Mouse (Mus musculus) CH12.LX (cell line): ENCODE data around the gene Grxcr1. TPM values are rescaled to one million over a fixed set of nuclear protein-coding genes. Genes with fewer than 3 reads are reported as not detected.

Source experiments
- DNase-seq: peaks from one replicate; pipeline ENCODE4 v3.0.0-alpha.2; 2013; ENCODE audit errors: extremely low read depth
- H3K27ac ChIP-seq: 2 replicates; pipeline ENCODE4 v1.5.1; 2012; ENCODE audit warnings: low read depth, mild to moderate bottlenecking, control low read depth, moderate library complexity; ENCODE audit not compliant: insufficient read depth
- H3K27me3 ChIP-seq: replicated peaks from 2 replicates; pipeline ENCODE3; 2012; ENCODE audit warnings: inconsistent platforms
- H3K36me3 ChIP-seq, 2 experiments: replicated peaks in 1 of 2; 2 replicates each; pipeline versions ENCODE3 to v1.6.1; 2012; ENCODE audit warnings: inconsistent platforms in 1 of 2, low read length in 1 of 2, mild to moderate bottlenecking in 1 of 2, mixed read lengths in 1 of 2, moderate library complexity in 1 of 2; ENCODE audit not compliant: control insufficient read depth in 1 of 2, insufficient read depth in 1 of 2
- H3K4me1 ChIP-seq, 2 experiments: 2 replicates each; pipeline ENCODE4 v1.6.1; 2012; ENCODE audit warnings: inconsistent platforms in 1 of 2, moderate library complexity in 1 of 2; ENCODE audit not compliant: insufficient read depth in 2 of 2, control insufficient read depth in 1 of 2
- H3K4me2 ChIP-seq: 2 replicates; pipeline ENCODE4 v1.6.1; 2012; ENCODE audit warnings: low read depth, mild to moderate bottlenecking, control low read depth; ENCODE audit not compliant: poor library complexity, insufficient read depth, severe bottlenecking
- H3K4me3 ChIP-seq, 3 experiments: fragments of 150-350 bp in 1 of 3; sonication (generic) in 1 of 3; replicated peaks in 1 of 3; 2 replicates each; pipeline versions ENCODE3 to v1.5.1; 2011 to 2012; ENCODE audit warnings: low read depth in 2 of 3, low read length in 2 of 3, mild to moderate bottlenecking in 2 of 3, moderate library complexity in 2 of 3, control low read depth in 1 of 3, improper control_type of control experiment in 1 of 3, inconsistent platforms in 1 of 3, mixed read lengths in 1 of 3; ENCODE audit not compliant: poor library complexity in 1 of 3
- H3K79me2 ChIP-seq: replicated peaks from 2 replicates; pipeline ENCODE4 v1.6.1; 2012; ENCODE audit warnings: mild to moderate bottlenecking, moderate library complexity; ENCODE audit not compliant: control insufficient read depth, poor library complexity, insufficient read depth, severe bottlenecking; ENCODE audit errors: extremely low read depth
- H3K9ac ChIP-seq: 2 replicates; pipeline ENCODE4 v1.6.1; 2012; ENCODE audit warnings: low read depth, mild to moderate bottlenecking, control low read depth, moderate library complexity; ENCODE audit not compliant: insufficient read depth
- H3K9me3 ChIP-seq: replicated peaks from 2 replicates; pipeline ENCODE3; 2012; ENCODE audit warnings: low read length, inconsistent platforms, mixed read lengths
- CTCF ChIP-seq, 2 experiments: IDR thresholded peaks in 1 of 2; conservative IDR thresholded peaks in 1 of 2; 2 replicates each; pipeline ENCODE4 v1.5.1; 2011 to 2012; ENCODE audit warnings: low read depth in 2 of 2, low read length in 2 of 2, improper control_type of control experiment in 1 of 2, inconsistent platforms in 1 of 2, mild to moderate bottlenecking in 1 of 2, moderate library complexity in 1 of 2
- ELF1 ChIP-seq: IDR thresholded peaks from 2 replicates; pipeline ENCODE4 v1.6.1; 2014; ENCODE audit warnings: low read depth, mild to moderate bottlenecking, inconsistent platforms, low read length, improper control_type of control experiment
- EP300 ChIP-seq: IDR thresholded peaks from 2 replicates; pipeline ENCODE4 v1.6.1; 2011; ENCODE audit warnings: low read length, improper control_type of control experiment
- GABPA ChIP-seq: IDR thresholded peaks from 2 replicates; pipeline ENCODE4 v1.6.1; 2012; ENCODE audit warnings: low read depth, low read length, improper control_type of control experiment, inconsistent platforms; ENCODE audit not compliant: insufficient replicate concordance
- JUND ChIP-seq: conservative IDR thresholded peaks from 2 replicates; pipeline ENCODE4 v1.6.1; 2011; ENCODE audit warnings: low read depth, low read length, improper control_type of control experiment
- MAX ChIP-seq: IDR thresholded peaks from 2 replicates; pipeline ENCODE4 v1.6.1; 2011; ENCODE audit warnings: low read length, improper control_type of control experiment
- MAZ ChIP-seq: IDR thresholded peaks from 2 replicates; pipeline ENCODE4 v1.6.1; 2012; ENCODE audit warnings: low read depth, mild to moderate bottlenecking, inconsistent platforms, low read length, improper control_type of control experiment, moderate library complexity
- MXI1 ChIP-seq: IDR thresholded peaks from 2 replicates; pipeline ENCODE4 v1.6.1; 2011; ENCODE audit warnings: mild to moderate bottlenecking, low read depth, low read length, improper control_type of control experiment
- MYC ChIP-seq: IDR thresholded peaks from 2 replicates; pipeline ENCODE4 v1.6.1; 2011; ENCODE audit warnings: low read depth, mild to moderate bottlenecking, improper control_type of control experiment, low read length
- NRF1 ChIP-seq: IDR thresholded peaks from 2 replicates; pipeline ENCODE4 v1.6.1; 2014; ENCODE audit warnings: low read depth, mild to moderate bottlenecking, inconsistent platforms, low read length, improper control_type of control experiment, moderate library complexity
- PAX5 ChIP-seq: IDR thresholded peaks from 2 replicates; pipeline ENCODE4 v1.6.1; 2012; ENCODE audit warnings: low read length, inconsistent platforms, mixed read lengths
- POLR2A ChIP-seq: IDR thresholded peaks from 2 replicates; pipeline ENCODE4 v1.6.1; 2011; ENCODE audit warnings: low read depth, mild to moderate bottlenecking, improper control_type of control experiment, low read length
- RAD21 ChIP-seq: IDR thresholded peaks from 2 replicates; pipeline ENCODE4 v1.6.1; 2011; ENCODE audit warnings: low read depth, mild to moderate bottlenecking, low read length, improper control_type of control experiment, moderate library complexity
- SIN3A ChIP-seq: IDR thresholded peaks from 2 replicates; pipeline ENCODE4 v1.6.1; 2012; ENCODE audit warnings: low read length, improper control_type of control experiment, inconsistent platforms
- SMC3 ChIP-seq: IDR thresholded peaks from 2 replicates; pipeline ENCODE4 v1.6.1; 2011; ENCODE audit warnings: low read depth, low read length, improper control_type of control experiment
- TCF12 ChIP-seq: IDR thresholded peaks from 2 replicates; pipeline ENCODE4 v1.6.1; 2014; ENCODE audit warnings: low read depth, mild to moderate bottlenecking, inconsistent platforms, low read length, improper control_type of control experiment
- ZC3H11A ChIP-seq: IDR thresholded peaks from 2 replicates; pipeline ENCODE4 v1.6.1; 2012; ENCODE audit warnings: low read depth, mild to moderate bottlenecking, inconsistent platforms, low read length, improper control_type of control experiment
- dilution Hi-C: fragments of 300-500 bp; cut with MboI; formaldehyde crosslinking; loops from 2 replicates; pipeline ENCODE4 v1.14.3; 2020; ENCODE audit warnings: low sequenced_read_pairs; ENCODE audit not compliant: extremely low pct_unique_long_range_greater_than_20kb, extremely low pct_ligation_motif_present
- in situ Hi-C: fragments of 300-500 bp; cut with MboI; formaldehyde crosslinking; loops from 3 replicates; pipeline ENCODE4 v1.14.3; 2019; ENCODE audit warnings: low sequenced_read_pairs, low pct_ligation_motif_present, low pct_unique_long_range_greater_than_20kb, mixed read lengths
- polyA plus RNA-seq: library from polyadenylated mRNA; unstranded; fragments of >175 nt; gene quantifications from 2 replicates; pipeline ENCODE4 v1.2.1, GENCODE M21; 2012; ENCODE audit warnings: low read depth; ENCODE audit not compliant: insufficient read length
- total RNA-seq, 2 experiments: library from RNA; depleted of rRNA; stranded (reverse); fragments of 300-350 nt in 1 of 2; fragments of >200 nt in 1 of 2; gene quantifications; 2 replicates each; pipeline ENCODE4 v1.2.3; 2012 to 2014

The Grxcr1 gene
- total and polyA plus RNA-seq, 3 experiments: not detected

DNA sequence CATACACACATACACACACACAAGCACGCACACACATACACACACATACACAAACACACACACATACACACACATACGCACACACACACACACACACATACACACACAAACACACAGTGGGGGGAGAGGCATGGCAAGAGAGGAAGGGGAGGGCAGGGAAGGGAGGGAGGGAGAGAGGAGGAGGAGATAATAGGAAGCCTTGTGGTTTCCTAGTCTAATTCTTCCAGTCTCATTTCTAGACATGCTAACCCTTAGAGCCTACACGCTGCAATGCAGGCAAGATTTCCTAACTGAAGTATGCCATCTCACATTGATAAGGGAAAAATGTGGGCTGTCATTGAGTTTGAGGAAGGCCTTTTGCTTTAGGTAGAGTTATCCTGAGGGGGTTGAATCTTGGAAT lies 25.9 kb downstream of the Grxcr1 start:
- H3K4me2 ChIP-seq: no peak overlapping the region
- H3K9ac ChIP-seq: no peak overlapping the region
- no peak overlapping the region for H3K4me3 ChIP-seq
- H3K9me3 ChIP-seq: no peaks in the 10 kb centered on the region
- TF ChIP-seq GABPA (no peak), ZC3H11A (no peak), MXI1 (no peak), TCF12 (no peak), NRF1 (no peak), POLR2A (no peak), MAZ (no peak), ELF1 (no peak), SIN3A (no peak), MYC (no peak), JUND (no peak), EP300 (no peak), SMC3 (no peak), MAX (no peak)
- no peaks in the 10 kb centered on the region for H3K36me3 ChIP-seq
- dilution Hi-C loops: no loop called here
- DNase-seq: no peak
- in situ Hi-C loops: no loop called here
- H3K27ac ChIP-seq: no peak overlapping the region
- H3K4me1 ChIP-seq: peaks cover 3 to 4% of the 10 kb centered on the region in 2 experiments; a peak in 2 of 4 replicates
- H3K79me2 ChIP-seq: no peaks in the 10 kb centered on the region
- no peaks in the 10 kb centered on the region for H3K27me3 ChIP-seq

- Histone ChIP-seq H3K4me2 (no peak overlapping the region), H3K4me1 (no peaks in the 10 kb centered on the region), H3K9ac (no peak overlapping the region), H3K79me2 (no peaks in the 10 kb centered on the region), H3K4me3 (no peak overlapping the region), H3K9me3 (no peaks in the 10 kb centered on the region), H3K27me3 (no peaks in the 10 kb centered on the region), H3K36me3 (no peaks in the 10 kb centered on the region), H3K27ac (no peak overlapping the region)
- in situ Hi-C loops: no loop called here
- dilution Hi-C loops: no loop called here
- no peak for DNase-seq
- no peak for TF ChIP-seq PAX5
These were observed 37.1 kb downstream of the Grxcr1 start for GRCm38 (mm10) chr5:68068694-68069093.

GRCm38 (mm10) chr5:68070308-68070707 lies 38.7 kb downstream of the Grxcr1 start:
- TF ChIP-seq JUND: no peak
- no peak for TF ChIP-seq ELF1
- no peak for TF ChIP-seq CTCF (conservative IDR thresholded peaks at IDR 0.05 in 1 of 2, IDR thresholded peaks at IDR 0.05 in 1 of 2; ENCODE audit: low read depth in 2 of 2, low read length in 2 of 2)
- no peak for TF ChIP-seq RAD21
- Histone ChIP-seq H3K9me3 (no peaks in the 10 kb centered on the region), H3K36me3 (no peaks in the 10 kb centered on the region), H3K27ac (no peak overlapping the region), H3K9ac (no peak overlapping the region), H3K4me2 (no peak overlapping the region), H3K27me3 (no peaks in the 10 kb centered on the region), H3K4me3 (no peak overlapping the region), H3K4me1 (no peaks in the 10 kb centered on the region), H3K79me2 (no peaks in the 10 kb centered on the region)
- dilution Hi-C loops: no loop called here
- in situ Hi-C loops: no loop called here
- DNase-seq: no peak
